Mouse (Mus musculus): ENCODE data around the gene Kdelr2. TPM values are rescaled to one million over a fixed set of nuclear protein-coding genes. Genes with fewer than 3 reads are reported as not detected.
A peak's percentile ranks its signal among the peaks of the same experiment; 100 is the strongest.

Gene Kdelr2
- polyA plus RNA-seq, 1 experiment = 240 TPM

DNA sequence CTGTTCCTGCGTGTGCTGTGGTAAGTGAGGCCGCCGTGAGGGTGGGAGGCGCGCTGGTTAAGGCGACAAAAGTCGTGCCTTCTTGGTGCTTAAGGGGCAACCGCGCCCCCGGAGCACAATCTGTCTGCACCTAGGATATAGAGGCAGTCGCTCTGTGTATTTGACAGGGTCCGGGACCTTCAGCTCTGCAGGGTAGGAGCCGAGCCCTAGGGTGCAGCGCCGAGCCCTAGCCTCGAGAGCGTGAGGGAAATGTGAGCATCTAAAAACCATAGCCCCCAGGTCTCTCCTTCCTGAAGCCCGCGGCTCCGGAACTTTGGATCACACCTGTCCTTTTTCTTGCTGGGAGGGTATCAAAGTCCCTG is 61.1 kb downstream of the Kdelr2 start:
- under 1% methylated on average over 20 of the region's 20 CpGs for WGBS
- Histone ChIP-seq H3K4me3 (ENCODE audit: low read depth, low read length) (peak overlapping the region; percentile 84), H3K27ac (ENCODE audit: insufficient read depth, low read depth, low read length) (peak overlapping the region; percentile 29; the same call in 1 of the 2 replicates), H3K27me3 (ENCODE audit: control insufficient read depth, insufficient read depth, low read length) (no peaks in the 10 kb centered on the region), H3K4me1 (ENCODE audit: control insufficient read depth, insufficient read depth, insufficient read length, low read length) (peaks cover 16% of the 10 kb centered on the region; the same call in 1 of the 2 replicates), H3K36me3 (ENCODE audit: control insufficient read depth, insufficient read depth, low read length) (peaks cover 20% of the 10 kb centered on the region)
- TF ChIP-seq POLR2A (IDR thresholded peaks at IDR 0.05; ENCODE audit: low read depth, low read length) = no peak
- no peak for TF ChIP-seq CTCF (IDR thresholded peaks at IDR 0.05; ENCODE audit: extremely low read depth, insufficient read length, insufficient replicate concordance, low read depth, low read length)

DNA sequence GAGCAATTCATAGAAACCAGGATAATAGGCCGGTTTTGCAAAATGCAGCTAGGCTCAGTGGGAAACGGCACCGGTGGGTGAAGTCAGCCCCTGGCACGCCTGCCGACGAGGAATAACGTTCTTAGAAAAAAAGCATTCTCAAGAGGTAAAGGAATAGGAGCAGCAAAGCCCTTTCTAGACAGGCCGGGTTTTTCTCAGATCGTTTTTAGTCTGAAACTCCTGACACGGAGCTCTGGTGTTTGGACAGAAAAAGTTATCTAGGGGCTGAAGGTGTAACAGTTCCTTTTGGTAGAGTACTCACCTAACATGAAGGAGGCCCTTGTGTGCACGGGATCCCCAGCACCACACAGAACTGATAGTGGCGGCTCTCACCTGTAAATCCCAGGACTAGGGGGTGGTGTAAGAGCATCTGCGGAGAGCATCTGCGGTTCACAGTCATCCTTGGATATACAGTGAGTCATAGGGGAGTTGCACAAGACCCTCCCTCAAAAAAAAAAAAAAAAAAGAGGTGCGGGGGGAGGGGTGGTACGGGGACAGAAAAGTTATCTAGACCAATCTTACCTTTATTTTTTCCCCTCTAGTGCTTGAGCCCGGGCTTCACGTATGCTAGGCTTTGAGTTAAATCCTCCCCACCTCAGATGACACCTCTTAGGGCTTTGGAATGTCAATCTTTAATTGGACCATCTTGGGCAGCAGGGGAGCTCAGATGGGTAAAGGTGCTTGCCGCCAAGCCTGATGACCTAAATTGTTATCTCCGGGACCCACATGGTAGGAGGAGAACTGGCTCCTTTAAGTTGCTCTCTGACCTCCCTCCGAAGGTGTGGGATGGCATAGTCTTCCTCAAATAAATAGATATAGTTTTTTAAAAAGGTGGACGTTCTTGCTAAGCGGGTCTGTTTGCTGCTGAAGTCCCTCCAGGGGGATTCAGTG is 61.8 kb downstream of the Kdelr2 start:
- H3K4me1 ChIP-seq (ENCODE audit: control insufficient read depth, insufficient read depth, insufficient read length, low read length) = peaks cover 16% of the 10 kb centered on the region; the same call in 1 of the 2 replicates
- 21% methylated on average over 23 of the region's 23 CpGs for WGBS
- H3K27me3 ChIP-seq (ENCODE audit: control insufficient read depth, insufficient read depth, low read length) = no peaks in the 10 kb centered on the region
- TF ChIP-seq POLR2A (IDR thresholded peaks at IDR 0.05; ENCODE audit: low read depth, low read length) (no peak), CTCF (IDR thresholded peaks at IDR 0.05; ENCODE audit: extremely low read depth, insufficient read length, insufficient replicate concordance, low read depth, low read length) (no peak)
- peaks cover 22% of the 10 kb centered on the region for H3K36me3 ChIP-seq (ENCODE audit: control insufficient read depth, insufficient read depth, low read length)
- H3K4me3 ChIP-seq (ENCODE audit: low read depth, low read length) = peak overlapping the region; percentile 84
- peak overlapping the region; percentile 28; the same call in 1 of the 2 replicates for H3K27ac ChIP-seq (ENCODE audit: insufficient read depth, low read depth, low read length)

DNA sequence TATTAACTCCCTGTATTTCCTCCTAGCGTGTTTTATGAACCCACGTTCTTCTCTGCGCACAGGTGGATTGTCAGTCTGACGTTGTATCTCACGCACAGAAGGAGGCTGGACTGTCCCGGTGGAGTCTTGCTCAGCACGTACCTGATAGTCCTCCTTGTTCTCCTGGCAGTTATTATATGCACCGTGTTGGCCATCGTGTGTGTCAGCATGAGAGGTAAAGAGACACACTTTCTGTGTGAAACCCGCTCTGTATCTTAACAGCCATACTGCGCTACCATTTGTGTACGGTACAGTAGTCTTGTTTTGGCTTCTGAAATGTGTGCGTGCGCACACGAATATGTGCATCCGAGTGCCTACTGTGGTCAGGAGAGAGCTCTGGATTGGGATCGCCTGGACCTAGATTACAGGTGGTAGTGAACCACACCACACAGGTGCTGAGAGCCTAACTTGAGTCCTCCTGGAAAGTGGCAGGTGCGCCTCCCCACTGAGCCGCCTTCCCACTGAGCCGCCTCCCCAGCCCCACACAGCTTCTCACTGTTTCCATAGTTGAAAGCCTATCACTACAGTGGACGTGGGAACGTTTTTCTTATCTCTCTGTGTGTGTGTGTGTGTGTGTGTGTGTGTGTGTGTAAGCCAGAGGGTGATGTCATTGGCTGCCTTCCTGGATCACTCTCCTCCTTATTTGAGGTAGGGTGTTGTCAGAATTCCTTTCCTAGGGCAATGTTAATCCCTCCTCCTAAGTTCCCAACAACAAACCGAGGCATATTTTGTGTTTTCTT is 63.4 kb downstream of the Kdelr2 start:
- TF ChIP-seq POLR2A (IDR thresholded peaks at IDR 0.05; ENCODE audit: low read depth, low read length) = no peak
- no peak for TF ChIP-seq CTCF (IDR thresholded peaks at IDR 0.05; ENCODE audit: extremely low read depth, insufficient read length, insufficient replicate concordance, low read depth, low read length)
- peak overlapping the region; percentile 57 for H3K27ac ChIP-seq (ENCODE audit: insufficient read depth, low read depth, low read length)
- 54% methylated on average over 23 of the region's 23 CpGs for WGBS
- peaks cover 22% of the 10 kb centered on the region for H3K36me3 ChIP-seq (ENCODE audit: control insufficient read depth, insufficient read depth, low read length)
- H3K27me3 ChIP-seq (ENCODE audit: control insufficient read depth, insufficient read depth, low read length) = no peaks in the 10 kb centered on the region
- H3K4me1 ChIP-seq (ENCODE audit: control insufficient read depth, insufficient read depth, insufficient read length, low read length) = peaks cover 16% of the 10 kb centered on the region; the same call in 1 of the 2 replicates
- H3K4me3 ChIP-seq (ENCODE audit: low read depth, low read length) = no peak overlapping the region

DNA sequence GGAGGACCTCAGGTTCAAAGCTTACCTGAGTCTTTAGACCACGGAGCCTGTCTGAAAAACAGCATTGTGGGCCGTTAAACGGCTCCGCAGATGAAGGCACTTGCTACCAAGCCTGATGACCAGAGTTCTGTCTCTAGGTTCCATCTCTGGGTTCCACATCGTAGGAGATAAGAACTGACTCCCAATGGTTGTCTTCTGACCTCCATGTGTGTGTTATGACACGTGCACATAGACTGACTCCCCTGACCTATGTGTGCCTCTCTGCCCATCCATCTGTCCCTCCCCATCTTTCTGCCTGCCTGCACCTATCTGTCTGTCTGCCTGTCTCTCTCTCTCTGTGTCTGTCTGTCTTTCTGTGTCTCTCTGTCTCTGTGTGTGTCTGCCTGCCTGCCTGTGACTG is 64.3 kb downstream of the Kdelr2 start:
- Histone ChIP-seq H3K36me3 (ENCODE audit: control insufficient read depth, insufficient read depth, low read length) (peaks cover 23% of the 10 kb centered on the region), H3K4me1 (ENCODE audit: control insufficient read depth, insufficient read depth, insufficient read length, low read length) (peaks cover 16% of the 10 kb centered on the region; the same call in 1 of the 2 replicates), H3K27me3 (ENCODE audit: control insufficient read depth, insufficient read depth, low read length) (no peaks in the 10 kb centered on the region), H3K27ac (ENCODE audit: insufficient read depth, low read depth, low read length) (no peak overlapping the region), H3K4me3 (ENCODE audit: low read depth, low read length) (no peak overlapping the region)
- WGBS = 94% methylated on average over 6 of the region's 6 CpGs
- TF ChIP-seq POLR2A (IDR thresholded peaks at IDR 0.05; ENCODE audit: low read depth, low read length) (no peak), CTCF (IDR thresholded peaks at IDR 0.05; ENCODE audit: extremely low read depth, insufficient read length, insufficient replicate concordance, low read depth, low read length) (no peak)

DNA sequence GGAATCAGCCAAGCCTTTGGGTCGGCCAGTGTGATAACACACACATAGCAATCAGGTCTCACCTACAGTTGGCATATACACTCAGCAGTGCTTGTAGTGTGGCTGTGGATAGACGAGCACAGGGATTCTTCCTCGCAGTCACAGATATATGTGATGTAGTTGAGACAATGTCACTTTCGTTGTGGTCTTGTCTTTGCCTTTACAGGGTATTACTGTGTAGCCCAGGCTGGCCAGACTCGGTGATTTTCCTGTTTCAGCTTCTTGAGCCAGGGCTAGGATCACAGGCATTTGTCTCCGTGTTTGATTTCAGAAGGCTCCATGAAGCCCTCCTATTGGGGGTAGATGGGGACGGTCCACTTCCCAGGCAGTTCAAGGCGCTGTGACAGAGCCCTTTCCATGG is 66.0 kb downstream of the Kdelr2 start:
- Histone ChIP-seq H3K27me3 (ENCODE audit: control insufficient read depth, insufficient read depth, low read length) (no peaks in the 10 kb centered on the region), H3K27ac (ENCODE audit: insufficient read depth, low read depth, low read length) (no peak overlapping the region), H3K36me3 (ENCODE audit: control insufficient read depth, insufficient read depth, low read length) (peaks cover 35% of the 10 kb centered on the region), H3K4me3 (ENCODE audit: low read depth, low read length) (no peak overlapping the region), H3K4me1 (ENCODE audit: control insufficient read depth, insufficient read depth, insufficient read length, low read length) (peaks cover 10% of the 10 kb centered on the region; the same call in 1 of the 2 replicates)
- TF ChIP-seq POLR2A (IDR thresholded peaks at IDR 0.05; ENCODE audit: low read depth, low read length) = no peak
- no peak for TF ChIP-seq CTCF (IDR thresholded peaks at IDR 0.05; ENCODE audit: extremely low read depth, insufficient read length, insufficient replicate concordance, low read depth, low read length)
- WGBS = 94% methylated on average over 8 of the region's 8 CpGs

DNA sequence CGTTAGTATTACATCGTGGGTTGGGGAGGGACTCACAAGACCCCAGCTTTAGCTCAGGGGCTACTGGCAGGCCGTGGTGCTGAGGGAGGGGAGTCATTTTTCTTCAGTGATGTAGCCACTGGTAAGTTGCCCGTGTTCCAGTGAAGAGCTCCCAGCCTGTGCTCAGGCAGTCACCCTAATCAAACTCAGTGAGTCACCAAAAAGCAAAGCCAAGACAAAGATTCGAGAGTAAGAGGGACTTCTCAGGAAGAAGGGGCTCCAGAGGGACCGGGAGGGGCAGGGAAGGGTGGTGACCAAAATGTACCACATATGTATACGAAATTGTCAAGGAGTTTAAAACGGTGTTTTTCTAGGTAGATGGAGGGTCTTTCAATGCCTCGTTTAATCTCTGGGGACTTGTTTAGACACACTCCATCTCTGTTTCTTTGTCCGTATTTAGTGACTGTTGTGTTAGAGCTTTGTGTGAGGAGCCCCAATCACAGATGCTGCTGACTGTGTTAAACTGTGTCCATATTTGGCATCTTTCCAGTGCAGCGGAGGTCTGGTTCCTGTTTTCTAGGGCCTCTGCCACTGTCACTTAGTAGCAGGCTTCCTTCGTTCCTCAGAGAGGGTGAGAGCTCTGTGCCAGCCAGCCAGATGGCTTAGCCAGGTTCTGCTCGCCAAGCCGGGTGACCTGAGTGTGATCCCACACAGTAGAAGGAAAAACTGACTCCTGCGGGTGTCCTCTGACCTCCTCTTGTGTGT is 67.0 kb downstream of the Kdelr2 start:
- Histone ChIP-seq H3K4me1 (ENCODE audit: control insufficient read depth, insufficient read depth, insufficient read length, low read length) (peaks cover 10% of the 10 kb centered on the region; the same call in 1 of the 2 replicates), H3K36me3 (ENCODE audit: control insufficient read depth, insufficient read depth, low read length) (peaks cover 45% of the 10 kb centered on the region), H3K4me3 (ENCODE audit: low read depth, low read length) (no peak overlapping the region), H3K27ac (ENCODE audit: insufficient read depth, low read depth, low read length) (no peak overlapping the region), H3K27me3 (ENCODE audit: control insufficient read depth, insufficient read depth, low read length) (no peaks in the 10 kb centered on the region)
- WGBS = 67% methylated on average over 15 of the region's 15 CpGs
- TF ChIP-seq POLR2A (IDR thresholded peaks at IDR 0.05; ENCODE audit: low read depth, low read length) = no peak
- TF ChIP-seq CTCF (IDR thresholded peaks at IDR 0.05; ENCODE audit: extremely low read depth, insufficient read length, insufficient replicate concordance, low read depth, low read length) = no peak
